Mouse (Mus musculus): ENCODE data around the gene Swap70. TPM values are rescaled to one million over a fixed set of nuclear protein-coding genes. Genes with fewer than 3 reads are reported as not detected.

Swap70 gene
- 10 to 100 TPM; 26.5 to 32.8 TPM for total RNA-seq (2023)

GRCm38 (mm10) chr7:110221586-110222481 lies at the start of gene Swap70:
TSS of gene Swap70 (plus strand) at chr7:110221711.

Other genes starting within 250 kb of the Swap70 start
- gene Tmem41b, start 234.8 kb upstream of the Swap70 start, total RNA-seq (2023), result 10 to 100 TPM; 39.2 to 47.5 TPM
- gene Ipo7, start 203.4 kb upstream of the Swap70 start, total RNA-seq (2023), result 10 to 100 TPM; 44.1 to 53.9 TPM
- 10 to 100 TPM; 23.6 TPM for gene Zfp143, start 160.5 kb upstream of the Swap70 start, total RNA-seq (2023)
- gene Wee1, start 99.7 kb upstream of the Swap70 start, total RNA-seq (2023), result 10 to 100 TPM; 17.1 to 17.8 TPM